Mouse (Mus musculus): ENCODE measurements around the gene Kcnk18.

DNA sequence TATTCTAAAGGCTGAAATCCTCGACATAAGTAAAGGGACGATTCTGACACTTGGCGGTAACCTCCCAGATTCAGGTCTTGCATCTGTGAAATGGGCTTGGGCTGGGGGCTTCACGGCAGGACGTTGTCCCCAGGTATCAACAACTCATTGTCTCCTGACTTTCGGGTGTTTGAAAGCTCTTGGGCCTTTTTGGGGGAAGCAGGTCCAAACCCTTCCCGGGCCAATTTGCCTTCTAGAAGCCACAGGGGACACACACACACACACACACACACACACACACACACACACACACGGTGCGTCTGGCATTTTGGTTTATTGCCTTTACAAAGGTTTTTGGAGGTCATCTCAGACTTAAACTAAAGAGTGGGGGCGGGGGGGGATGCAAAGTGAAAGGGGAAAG is 25.6 kb upstream of the Kcnk18 start:
- TF ChIP-seq POLR2A (IDR thresholded peaks at IDR 0.05; ENCODE audit: borderline replicate concordance, extremely low read depth, insufficient read depth, insufficient read length, poor library complexity, severe bottlenecking) (no peak), CTCF (IDR thresholded peaks at IDR 0.05; ENCODE audit: borderline replicate concordance, extremely low read depth, insufficient read depth, insufficient read length) (no peak)
